Mouse (Mus musculus): ENCODE measurements around the gene Dynll1. TPM values are rescaled to one million over a fixed set of nuclear protein-coding genes. Genes with fewer than 3 reads are reported as not detected.
"Not testable (repeated sequence)": the region's sequence is repeated elsewhere in the genome, so short reads cannot be mapped to it uniquely, and the experiment has no call there.

Dynll1 gene
- total RNA-seq, 4 experiments from 2014 or later, result 52.9 to 84.2 (median 71.3) TPM

DNA sequence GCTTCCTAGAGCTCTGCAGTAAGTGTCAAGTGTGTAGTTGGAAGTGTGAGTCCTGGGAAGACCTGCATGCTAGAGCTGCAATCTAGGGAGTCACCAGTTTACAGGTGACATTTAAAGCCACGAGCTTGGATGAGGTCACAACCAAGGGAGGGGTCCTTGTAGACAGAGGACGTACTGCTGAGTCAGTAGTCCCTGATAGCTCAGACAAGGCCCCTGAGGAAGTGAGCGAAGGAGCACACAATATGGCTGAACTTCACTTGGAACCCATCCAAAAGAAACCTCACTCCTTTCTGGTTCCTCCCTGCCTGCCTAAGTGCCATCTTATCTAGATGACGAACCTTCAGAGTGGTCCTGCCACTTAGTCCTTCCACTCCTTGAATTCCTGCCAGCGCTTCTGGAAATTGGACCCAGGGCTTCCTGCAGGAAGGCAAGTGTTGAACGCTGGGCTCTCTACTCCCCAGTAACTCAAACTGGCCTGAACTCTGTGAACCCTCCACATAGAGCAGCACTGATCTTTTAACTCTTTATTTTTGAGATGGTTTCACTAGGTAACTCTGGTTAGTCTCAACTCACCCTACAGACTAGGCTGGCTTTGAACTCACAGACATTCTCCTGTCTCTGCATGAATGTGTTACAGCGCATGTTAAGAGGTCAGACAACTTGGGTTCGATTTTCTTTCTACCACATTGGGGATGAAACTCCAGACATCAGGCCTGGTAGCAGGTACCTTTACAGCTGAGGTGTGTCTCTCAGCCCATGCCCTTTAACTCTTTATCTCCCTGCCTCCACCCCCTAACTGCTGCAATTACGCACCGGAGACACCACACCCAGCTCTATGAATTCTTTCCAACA is 12.2 kb upstream of the Dynll1 start:
- DNase-seq (ENCODE audit: low spot score), result no peak

DNA sequence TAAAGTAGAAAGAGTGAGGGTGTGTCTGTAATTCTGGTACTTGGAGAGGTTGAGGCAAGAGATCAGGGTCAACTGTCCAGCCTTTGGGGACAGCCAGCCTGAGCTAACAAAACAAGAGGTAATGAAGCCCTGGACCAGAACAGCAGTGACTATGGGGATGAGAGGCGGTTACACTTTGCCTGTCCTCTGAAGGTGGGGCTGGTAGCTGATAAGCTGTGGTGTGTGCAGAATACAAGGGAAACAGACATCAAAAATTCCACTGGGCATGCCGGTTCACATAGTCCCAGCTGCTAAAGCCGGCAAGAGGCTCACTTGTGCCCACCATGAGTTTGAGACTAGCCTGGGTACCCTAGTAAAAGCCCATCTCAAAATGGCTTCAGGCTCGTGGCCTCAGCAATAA is 11.6 kb upstream of the Dynll1 start:
- no peak for DNase-seq (ENCODE audit: low spot score)

DNA sequence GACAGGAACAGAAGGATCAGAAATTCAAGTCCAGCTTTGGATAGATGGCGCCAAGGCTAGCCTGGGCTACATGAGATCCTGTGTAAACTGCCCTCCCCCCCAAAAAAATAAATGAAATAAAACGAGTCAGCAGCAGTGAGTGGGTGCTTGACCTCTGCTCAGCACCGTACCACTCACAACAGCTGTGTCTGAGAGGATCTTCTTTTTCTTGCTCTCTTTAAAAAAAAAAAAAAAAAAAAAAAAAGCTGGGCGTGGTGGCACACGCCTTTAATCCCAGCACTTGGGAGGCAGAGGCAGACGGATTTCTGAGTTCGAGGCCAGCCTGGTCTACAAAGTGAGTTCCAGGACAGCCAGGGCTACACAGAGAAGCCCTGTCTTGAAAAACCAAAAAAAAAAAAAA is 1.4 kb upstream of the Dynll1 start:
- DNase-seq (ENCODE audit: low spot score), result not testable (repeated sequence)

DNA sequence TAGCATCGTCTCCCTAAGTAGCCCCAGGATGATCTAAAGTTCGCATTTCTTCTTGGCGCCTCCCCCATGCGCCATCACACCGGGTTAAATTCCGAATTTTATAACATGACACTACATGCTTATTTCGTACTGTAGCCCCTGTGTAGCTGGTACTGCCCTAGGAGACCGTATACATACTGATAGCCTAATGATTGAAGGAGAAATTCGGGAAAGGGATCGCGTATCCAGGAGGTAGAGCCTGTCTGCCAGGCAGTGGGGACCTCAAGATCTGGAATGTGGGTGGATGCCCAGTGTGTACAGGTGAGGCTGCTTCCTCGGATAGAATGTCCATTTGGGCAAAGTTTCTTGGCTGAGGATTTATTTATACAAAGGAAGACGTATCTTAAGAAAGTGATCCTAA is 816 bp upstream of the Dynll1 start:
- DNase-seq (ENCODE audit: low spot score), result no peak

DNA sequence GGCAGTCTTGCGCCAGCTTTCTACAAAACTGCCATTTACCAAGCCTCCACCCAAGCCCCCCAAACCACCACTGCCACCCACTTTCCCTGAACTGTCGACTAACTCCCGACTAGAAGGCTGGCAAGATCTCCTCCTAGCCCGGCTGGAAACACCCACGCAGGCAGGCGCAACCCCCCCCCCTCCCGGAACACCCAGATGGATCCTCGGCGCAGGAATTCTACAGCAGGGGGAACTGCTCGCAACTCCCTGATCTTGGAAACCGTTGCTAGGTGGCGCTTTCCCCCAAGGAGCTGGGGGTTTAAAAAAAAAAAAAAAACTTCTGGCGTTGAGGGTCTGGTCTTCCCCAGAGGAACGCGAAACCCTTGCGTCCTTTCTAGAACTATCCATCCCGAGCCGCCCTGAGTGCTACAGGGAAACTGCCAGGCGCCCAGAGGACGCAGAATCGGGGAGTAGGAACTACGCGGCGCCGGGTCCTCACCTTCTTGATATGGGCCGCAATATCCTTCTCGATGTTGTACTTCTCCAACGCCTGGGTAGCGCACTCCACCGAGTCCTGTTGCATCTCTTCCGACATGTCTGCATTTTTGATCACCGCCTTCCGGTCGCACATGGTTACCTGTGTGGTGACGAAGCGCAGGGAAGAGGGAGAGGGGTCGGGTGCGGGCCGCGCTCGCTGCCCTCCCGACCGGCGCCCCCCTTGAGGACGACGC is 609 bp downstream of the Dynll1 start:
- peak; percentile 50 for DNase-seq (ENCODE audit: low spot score)

DNA sequence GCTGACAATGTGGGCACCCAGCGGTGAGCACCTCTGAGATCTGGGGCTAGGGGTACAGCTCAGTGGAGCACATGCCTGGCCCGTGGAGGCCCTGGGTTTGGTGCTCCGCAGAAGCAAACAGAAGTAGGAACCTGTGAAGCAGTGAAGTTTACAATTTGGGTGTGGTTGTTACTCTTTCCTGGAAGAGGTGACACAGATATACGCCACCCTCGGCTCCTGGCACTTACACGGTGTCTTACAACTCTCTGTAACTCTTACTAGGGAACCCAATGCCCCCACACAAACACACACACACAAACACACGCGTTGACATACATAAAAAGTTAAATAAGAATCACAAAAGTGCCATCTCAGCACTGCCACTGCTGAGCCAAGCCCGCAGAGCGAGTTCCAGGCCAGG is 4.5 kb downstream of the Dynll1 start:
- DNase-seq (ENCODE audit: low spot score), result no peak

DNA sequence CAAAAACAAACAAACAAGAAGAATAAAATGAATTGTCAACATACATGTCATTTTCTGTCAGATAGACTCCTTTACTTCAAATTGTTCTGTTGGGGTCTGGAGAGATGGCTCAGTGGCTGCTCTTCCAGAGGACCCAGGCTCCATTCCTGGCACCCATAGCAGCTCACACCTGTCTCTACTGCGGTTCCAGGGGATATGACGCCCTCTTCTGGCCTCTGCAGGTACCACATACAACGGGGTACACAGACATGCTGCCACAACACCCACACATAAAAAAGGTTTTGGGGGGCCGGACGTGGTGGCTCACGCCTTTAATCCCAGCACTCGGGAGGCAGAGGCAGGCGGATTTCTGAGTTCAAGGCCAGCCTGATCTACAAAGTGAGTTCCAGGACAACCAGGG is 6.6 kb downstream of the Dynll1 start:
- DNase-seq (ENCODE audit: low spot score), result no peak

DNA sequence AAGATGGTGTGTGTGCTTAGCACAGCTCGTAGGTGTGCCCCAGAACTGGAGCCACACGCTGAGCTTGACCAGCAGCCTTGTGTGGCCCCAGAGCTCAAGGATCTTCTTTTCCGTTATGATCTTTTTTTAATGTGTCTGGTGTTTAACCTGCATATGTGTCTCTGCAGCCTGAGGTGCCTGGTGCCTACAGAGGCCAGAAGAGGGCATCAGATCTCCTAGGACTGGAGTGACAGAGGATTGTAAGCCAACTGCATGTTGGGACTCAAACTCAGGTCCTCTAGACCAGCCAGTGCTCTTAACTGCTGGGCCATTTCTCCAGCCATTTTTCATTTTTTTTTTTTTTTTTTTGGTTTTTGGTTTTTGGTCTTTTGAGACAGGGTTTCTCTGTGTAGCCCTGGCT is 16.1 kb downstream of the Dynll1 start:
- no peak for DNase-seq (ENCODE audit: low spot score)

DNA sequence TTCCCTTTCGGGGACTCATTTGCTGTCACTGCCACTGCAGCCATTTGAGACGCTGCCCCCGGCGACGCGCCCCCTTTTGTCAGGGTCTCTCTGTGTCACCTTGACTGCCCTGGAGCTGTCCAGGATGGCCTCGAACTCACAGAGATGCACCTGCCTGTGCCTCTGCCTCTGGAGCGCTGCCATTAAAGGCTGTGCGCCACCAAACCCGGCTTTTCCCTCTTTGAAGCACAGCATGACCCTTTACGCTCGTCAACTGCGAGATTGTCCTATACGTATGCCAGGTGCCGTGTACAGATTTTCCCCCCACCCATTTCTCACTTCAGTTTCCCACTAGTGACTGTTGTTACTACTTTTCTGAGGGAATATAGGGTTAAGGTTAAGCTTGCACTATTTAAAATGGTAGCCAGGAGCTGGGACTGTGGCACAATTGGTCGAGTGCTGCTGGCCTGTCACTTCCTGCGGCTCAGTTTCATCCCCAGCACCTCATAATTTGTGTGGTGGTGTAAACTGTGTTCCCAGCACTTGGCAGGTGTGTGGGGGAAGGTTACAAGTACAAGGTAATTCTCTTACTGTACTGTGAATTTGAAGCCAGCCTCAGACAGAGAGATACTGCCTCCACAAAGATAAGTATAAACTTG is 20.6 kb downstream of the Dynll1 start:
- DNase-seq (ENCODE audit: low spot score), result no peak

DNA sequence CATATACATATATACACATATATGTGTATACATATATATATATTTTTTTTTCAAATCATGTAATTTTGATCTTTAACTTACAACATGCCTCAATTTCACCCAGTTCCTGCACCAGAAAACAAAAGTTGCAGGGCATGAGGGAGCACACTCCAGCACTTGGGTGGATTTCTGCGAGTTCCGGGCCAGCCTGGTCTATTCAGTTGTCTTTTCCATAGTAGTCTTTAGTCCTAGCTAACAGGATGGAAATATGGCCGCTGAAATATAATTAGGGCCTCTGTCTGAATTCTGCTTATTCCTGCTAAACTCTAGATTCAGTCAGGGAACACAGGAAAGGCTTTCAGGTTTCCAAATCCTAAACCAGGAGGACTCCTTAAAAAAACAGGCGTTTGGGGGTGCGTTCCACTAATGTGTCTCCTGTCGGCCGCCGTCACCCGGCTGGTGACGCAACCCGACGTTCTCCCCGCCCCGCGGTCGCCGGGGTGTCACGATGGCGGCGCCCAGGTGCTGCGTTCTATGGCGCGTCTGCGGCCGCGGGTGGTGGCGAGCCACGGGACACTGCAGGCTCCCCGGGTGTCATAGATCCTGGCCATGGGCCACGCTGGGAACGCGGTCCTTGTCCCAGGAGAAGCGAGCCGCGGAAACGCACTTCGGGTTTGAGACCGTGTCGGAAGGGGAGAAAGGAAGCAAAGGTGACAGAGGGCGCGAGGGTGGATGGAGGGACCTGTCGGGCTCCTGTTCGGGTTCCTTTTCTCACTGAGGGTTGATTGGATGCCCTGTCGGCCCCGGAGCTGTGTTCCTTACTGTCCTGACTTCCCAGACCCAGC is 21.4 kb downstream of the Dynll1 start, which contains the start of gene Coq5:
Gene Coq5 (plus strand): TSS at position 441 of the 824 bp plus-strand sequence.
- peak; percentile 88 for DNase-seq (ENCODE audit: low spot score)

DNA sequence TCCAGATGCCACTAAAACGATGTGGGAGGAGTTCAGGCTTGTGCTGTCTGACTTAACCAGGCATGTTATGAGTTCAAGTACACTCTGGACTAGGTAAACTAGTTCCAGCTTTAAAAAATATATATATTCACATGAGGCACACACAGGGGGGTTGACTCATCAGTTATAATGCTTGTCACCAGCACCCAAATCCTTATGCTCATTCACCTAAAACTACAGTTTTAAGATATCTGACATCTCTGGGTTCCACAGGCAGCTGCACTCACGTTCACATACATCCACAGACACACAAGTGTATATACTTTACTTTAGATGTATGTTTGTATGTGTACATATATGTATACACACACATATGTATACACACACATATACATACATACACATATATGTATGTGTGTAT is 22.0 kb downstream of the Dynll1 start:
- DNase-seq (ENCODE audit: low spot score), result no peak

DNA sequence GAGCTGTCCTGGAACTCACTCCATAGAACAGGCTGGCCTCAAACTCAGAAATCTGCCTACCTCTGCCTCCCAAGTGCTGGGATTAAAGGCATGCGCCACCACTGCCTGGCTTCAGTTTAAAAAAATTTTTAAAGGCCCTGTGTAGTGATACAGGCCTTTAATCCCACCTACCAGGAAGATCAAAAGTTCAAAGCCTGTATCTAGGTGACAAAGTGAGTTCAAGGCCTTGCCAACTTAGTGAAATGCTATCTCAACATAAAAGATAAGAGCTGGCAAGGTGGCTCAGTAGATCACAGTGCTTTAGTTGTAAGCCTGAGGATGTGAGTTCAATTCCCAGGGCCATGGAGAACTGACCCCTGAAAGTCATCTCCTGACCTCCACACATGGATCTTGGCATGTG is 22.7 kb downstream of the Dynll1 start:
- no peak for DNase-seq (ENCODE audit: low spot score)

DNA sequence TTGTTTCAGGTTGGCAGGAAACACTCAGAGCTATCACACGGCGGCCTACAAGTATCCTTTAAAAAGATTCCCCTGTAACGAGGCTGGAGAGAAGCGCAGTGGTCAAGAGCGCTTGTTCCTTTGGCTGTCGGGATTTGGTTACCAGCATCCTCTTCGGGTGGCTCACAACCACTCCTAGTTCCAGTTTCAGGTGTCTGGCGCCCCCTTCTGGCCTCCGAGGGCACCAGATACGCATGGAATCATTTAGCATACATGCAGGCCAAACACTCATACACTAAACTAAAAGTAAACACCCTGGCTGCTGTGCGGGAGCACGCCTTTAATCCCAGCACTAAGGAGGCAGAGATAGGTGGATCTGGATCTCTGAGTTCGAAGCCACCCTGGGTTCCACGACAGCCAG is 24.8 kb downstream of the Dynll1 start:
- no peak for DNase-seq (ENCODE audit: low spot score)

DNA sequence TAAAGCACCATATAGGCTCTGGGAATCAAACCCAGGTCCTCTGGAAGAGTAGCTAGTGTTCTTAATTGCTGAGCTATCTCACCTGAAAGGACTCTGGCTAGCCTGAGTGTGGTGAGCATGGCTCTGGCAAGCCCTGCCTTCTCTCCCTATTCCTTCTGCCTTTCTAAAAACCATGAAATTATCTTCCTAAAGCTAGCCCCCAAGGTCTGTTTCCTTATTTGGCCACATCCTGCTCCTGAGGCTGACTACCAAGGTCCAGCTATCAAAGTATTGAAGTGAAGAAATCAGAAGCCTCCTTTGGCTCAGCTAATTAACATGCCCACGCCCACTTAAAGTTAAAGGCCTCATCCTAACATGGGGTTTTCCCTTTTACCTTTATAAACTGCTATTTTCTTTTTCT is 26.0 kb downstream of the Dynll1 start:
- DNase-seq (ENCODE audit: low spot score), result no peak

DNA sequence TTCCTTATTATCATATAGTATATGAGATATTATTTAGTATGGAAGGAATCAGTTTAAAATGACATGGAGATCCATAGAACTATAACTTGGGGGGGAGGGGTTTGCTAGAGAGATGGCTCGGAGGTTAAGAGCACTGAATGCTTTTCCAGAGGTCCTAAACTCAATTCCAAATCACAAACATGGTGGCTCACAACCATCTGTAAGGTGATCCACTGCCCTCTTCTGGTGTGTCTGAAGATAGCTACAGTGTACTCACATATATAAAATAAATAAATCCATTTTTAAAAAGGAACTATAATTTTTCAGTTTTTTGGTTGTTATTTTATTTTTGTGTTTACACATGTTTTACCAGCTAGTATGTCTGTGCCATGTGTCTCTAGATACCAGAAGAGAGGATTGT is 26.4 kb downstream of the Dynll1 start:
- no peak for DNase-seq (ENCODE audit: low spot score)

DNA sequence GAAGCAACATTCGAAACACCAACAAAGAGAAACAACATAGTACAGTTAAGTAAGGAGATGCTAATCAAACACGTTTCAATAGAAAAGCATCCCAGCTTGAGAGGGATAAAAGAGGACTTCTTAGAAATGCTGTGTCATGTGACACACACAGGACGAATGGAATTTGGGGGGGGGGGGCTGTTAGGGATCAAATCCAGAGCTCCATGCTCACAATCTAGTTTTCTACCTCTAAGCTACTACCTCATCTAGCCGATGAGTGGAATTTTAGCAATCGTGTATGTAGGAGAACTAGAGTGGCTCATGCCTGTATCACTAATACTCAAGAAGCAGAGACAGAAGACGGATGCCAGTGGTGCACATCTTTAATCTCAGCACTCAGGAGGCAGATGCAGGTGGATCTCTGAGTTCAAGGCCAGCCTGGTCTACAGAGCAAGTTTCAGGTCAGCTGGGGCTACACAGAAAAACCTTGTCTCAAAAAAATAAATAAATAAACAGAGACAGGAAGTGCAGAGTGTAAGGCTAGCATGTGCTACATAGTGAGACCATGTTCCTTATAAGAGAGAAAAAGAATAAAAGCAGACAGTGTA is 27.2 kb downstream of the Dynll1 start:
- no peak for DNase-seq (ENCODE audit: low spot score)

DNA sequence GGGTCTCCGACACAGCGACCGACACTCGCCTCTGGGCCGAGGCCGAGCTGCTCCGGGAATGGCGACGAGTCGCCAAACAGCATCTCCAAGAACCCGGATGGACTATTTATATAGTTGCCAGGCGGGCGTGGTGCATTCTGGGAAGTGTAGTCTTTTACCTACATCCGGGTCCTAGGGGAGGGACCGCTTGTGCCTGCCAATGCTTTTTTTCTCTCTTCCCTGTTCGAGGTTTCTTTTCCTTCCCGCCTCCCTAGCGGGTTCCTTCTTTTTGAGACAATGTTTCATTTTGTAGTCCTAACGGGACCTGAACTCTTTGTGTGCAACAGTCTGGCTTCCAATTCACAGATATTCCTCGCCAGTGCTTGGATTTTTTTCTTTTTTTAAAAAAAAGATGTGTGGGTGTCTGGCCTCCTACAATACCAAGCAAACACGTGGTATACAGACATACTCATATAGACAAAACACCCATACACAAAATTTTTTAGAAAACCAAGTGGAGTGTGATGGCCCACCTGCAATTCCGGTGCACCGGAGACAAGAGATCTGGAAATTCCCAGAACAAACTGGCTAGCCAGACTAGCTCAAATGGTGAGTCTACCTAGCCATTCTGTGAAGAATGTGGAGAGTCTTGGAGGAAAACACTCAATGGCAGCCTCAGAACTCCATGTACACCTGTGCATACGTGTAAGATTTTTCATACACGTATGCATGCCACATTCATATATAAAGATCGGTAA is 27.8 kb downstream of the Dynll1 start, which contains the start of gene Rnf10:
Gene Rnf10 (minus strand): TSS at position 87 of the 737 bp plus-strand sequence.
- peak; percentile 100 for DNase-seq (ENCODE audit: low spot score)

DNA sequence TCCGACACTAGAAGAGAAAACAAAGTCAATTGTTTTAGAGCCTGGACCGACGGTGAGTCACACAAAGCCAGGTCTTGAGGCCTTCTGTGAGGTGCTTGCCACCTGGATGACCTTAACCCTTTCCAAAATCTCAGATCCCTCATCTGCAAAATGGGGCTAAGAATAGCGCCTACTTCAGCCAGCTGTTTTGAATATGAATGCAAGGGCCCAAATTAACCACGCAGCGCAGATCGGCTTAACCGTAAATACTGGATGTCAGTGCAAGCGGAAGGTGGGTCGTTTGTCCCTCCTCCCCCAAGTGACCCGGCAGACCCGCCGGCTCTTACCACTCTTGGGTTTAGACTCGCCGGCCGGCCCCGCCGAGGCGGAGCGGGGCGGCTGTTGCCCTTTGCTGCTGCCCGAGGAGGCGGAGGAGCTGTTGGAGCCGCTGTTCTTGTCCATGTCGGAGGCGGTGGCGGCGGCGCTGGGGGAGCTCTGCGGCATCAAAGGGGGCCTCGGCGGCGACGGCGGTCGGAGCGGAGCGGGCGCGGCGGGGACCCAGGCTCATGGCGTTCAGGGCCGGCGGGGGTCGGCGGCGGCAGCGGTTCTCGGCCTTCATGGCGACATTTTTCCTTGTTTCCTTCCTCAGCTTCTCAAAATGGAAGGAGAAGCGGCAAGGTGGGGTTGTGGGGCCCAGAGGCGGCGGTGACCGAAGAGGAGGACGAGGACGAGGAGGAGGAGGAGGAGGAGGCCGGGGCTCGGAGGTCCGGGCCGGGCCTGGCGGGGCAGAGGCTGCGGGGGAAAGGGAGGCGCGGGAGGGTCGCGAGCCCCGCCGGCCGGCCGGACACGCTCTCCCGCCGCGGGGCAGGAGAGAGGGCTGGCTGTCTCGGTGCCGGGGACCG is 28.6 kb downstream of the Dynll1 start:
- DNase-seq (ENCODE audit: low spot score), result no peak

DNA sequence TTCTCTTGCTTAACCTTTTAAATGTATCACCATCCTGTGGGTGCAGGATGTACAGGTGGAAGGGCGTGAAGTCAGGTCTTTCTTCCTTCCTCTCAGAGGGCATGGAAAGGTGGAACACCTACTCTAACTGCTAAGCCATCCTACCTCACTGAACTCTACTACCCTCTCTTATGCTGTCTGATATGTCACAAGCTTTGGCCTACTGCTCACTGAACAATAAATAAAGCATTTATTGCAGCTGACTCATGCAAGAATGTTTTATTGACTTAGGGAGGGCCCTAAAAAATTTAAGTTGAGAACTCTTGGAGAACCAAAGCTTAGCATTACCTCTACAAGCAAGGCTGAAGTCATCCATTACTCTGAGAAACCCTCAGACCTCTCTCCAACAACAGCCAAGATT is 30.8 kb downstream of the Dynll1 start:
- no peak for DNase-seq (ENCODE audit: low spot score)

All from heart, adult 8-10 months (tissue).